Mouse (Mus musculus) T-helper 2 cell (primary cell): ENCODE data around the gene Ppp1r14a.

Experiments used
- in situ Hi-C: fragments of 300-600 bp; cut with MboI, MseI; formaldehyde crosslinking; loops from one replicate; pipeline ENCODE4 v1.15.1; 2025; ENCODE audit warnings: high pct_unique_total_duplicates

Ppp1r14a gene

DNA sequence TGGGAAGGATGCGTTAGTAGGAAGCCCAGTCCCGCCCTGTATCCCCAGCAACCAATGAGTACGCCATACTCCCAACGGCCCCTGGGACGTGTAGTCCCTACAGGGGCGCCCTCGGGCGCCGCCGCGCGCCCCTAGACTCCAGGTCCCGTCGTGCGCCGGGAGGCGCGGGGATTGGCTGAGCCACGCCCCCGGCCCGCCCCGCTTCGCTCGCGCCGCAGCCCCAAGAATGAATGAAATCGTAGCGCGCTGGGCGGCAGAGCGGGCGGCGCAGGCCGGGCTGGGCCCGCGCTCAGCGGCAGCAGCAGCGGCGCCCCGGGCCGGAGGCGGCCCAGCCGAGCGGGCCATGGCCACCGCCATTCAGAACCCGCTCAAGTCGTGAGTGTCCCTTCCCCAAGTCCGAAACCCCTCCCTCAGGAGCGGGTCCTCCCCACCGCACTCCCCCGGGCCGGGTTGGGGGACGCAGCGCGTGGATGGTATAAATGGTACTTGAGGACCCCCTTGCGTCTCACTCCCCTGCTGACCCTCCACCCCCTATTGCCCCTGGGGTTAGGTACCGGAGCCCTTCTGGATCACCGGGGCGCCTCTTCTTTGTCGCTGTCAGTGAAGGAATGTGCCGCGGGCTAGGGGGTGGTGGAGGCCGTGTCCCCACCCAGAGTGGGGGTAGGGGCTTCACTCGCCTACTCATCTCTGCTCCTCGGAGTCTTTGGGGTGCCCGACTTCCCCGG, 14.8 kb downstream of the Ppp1r14a start, which contains the start of gene Dpf1:
Dpf1 (plus strand) TSS at position 214 of the 725 bp plus-strand sequence.
- in situ Hi-C loops, result no loop called here

GRCm38 (mm10) chr7:29304463-29305262, 15.6 kb downstream of the Ppp1r14a start:
- in situ Hi-C loops, result no loop called here

GRCm38 (mm10) chr7:29305263-29305988, 16.3 kb downstream of the Ppp1r14a start:
- in situ Hi-C loops, result no loop called here

GRCm38 (mm10) chr7:29306108-29306507, 17.0 kb downstream of the Ppp1r14a start:
- in situ Hi-C loops, result no loop called here

DNA sequence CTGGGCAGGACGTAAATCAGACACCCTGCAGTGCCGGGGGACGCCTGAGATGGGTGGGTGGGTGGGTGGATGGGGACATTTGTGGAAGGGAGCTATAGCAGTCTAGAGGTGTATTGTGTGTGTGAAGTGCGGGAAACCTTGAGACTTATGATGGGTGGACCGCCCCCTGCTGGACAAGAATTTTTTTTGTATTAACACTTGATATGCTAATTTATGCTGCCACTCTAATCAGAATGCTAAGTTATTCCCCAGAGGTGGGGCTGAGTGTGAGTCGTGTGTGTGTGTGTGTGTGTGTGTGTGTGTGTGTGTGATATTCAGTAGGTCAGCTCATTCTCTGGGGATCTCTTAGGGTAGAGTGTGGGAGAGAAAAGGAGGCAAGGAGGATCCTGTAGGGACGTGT, 17.5 kb downstream of the Ppp1r14a start:
- in situ Hi-C loops, result no loop called here

- in situ Hi-C loops, result no loop called here
These were observed 18.4 kb downstream of the Ppp1r14a start for GRCm38 (mm10) chr7:29307350-29308104.

DNA sequence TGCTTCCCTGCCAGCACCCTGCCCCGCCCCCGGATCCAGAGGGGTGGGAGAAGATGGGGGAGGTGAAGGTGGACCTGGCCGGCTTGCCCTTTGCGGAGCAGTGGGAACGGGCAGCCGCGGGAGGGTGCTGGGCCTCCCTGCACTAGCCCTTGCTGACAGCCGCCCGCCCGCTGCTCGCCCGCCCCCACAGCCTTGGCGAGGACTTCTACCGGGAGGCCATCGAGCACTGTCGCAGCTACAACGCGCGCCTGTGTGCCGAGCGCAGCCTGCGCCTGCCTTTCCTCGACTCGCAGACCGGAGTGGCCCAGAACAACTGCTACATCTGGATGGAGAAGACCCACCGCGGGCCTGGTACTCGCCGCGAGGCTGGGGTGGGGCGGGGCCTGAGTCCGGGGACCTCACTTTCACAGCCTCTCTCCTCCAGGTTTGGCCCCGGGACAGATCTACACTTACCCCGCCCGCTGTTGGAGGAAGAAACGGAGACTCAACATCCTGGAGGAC, 20.2 kb downstream of the Ppp1r14a start:
- in situ Hi-C loops, result no loop called here

DNA sequence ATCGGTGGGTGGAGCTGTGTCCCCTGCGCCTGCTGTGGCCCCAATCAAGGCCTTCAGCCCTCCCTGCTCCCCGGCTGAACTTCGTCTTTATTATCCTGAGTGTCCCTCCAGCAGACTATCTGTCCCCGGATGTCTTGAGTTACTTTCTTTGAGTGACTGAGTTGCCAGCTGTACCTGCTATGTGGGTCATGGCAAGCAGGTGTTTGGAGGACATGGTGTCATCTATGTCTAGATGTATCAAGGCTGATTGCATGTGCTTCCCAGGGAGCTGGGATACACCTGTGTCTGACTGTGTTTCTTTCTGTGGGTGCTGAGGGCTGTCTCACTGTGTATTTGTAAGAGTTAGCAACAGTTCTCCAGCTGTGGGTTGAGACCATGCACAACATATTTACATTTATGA, 20.6 kb downstream of the Ppp1r14a start:
- in situ Hi-C loops, result no loop called here

DNA sequence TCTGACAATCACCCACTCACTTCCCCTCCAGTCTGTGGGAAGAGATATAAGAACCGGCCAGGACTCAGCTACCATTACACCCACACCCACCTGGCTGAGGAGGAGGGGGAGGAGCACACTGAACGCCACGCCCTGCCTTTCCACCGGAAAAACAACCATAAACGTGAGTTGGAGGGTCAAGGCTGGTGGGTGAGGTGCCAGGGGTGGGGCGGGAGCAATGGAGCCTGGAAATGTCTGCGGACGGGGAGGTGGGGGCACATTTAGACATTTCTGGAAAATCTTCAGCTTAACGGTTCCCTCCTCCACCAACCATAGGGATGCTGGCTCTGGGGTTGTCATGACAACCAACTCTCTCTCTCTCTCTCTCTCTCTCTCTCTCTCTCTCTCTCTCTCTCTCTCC, 23.9 kb downstream of the Ppp1r14a start:
- in situ Hi-C loops, result no loop called here

GRCm38 (mm10) chr7:29313572-29314261, 24.6 kb downstream of the Ppp1r14a start:
- in situ Hi-C loops, result no loop called here

GRCm38 (mm10) chr7:29314844-29315628, 25.9 kb downstream of the Ppp1r14a start:
- in situ Hi-C loops, result loop anchor here (5.0 kb wide), 1 partner anchor 57 kb away; no protein-coding TSS in a partner anchor

DNA sequence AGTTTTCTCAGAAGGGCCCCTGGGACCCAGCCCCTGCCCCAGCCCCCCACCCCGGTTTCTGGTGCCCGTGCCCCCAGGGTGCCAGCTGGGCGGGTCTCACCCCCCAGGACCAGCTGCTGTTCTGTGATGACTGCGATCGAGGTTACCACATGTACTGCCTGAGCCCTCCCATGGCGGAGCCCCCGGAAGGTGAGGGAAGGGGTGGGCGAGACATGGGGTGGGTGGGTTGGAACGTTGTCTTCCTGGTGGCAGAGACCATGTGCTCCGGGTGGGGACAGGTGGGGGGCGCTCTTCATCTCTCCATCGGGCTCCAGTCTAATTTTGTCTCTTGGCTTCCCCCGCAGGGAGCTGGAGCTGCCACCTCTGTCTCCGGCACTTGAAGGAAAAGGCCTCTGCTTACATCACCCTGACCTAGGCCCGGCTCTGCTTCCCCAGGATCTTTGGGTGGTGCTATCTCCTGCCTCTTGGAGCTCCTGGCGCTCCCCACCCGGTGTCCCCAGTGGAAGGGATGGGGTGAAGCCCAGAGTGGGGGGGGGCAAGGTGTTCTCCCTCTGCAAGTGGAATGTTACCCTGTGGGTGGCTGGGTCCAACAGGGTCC, 27.1 kb downstream of the Ppp1r14a start:
- in situ Hi-C loops, result loop anchor here (5.0 kb wide), 1 partner anchor 56 kb away; no protein-coding TSS in a partner anchor

GRCm38 (mm10) chr7:29316976-29317375, 27.9 kb downstream of the Ppp1r14a start:
- in situ Hi-C loops, result loop anchor here (5.0 kb wide), 1 partner anchor 55 kb away; no protein-coding TSS in a partner anchor

DNA sequence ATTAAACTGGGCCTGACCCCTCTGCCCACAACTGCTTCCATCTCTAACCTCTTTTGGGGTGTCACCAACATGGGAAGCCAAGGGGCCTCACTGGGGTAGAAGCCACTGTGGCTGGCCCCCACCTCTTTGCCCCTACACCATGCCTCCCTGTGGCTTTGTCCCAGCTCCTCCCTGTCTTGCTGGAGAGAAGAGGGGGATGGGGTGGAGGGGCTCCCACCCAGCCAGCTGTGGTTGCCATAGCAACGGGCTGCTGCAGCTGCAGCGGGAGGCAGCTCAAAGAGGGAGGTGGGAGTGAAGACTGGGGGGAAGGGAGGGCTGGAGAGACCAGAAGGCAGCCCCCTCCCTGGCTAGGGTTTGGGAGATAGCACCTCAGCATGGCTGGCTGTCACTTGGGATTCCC, 28.4 kb downstream of the Ppp1r14a start:
- in situ Hi-C loops, result loop anchor here (5.0 kb wide), 1 partner anchor 55 kb away; no protein-coding TSS in a partner anchor

DNA sequence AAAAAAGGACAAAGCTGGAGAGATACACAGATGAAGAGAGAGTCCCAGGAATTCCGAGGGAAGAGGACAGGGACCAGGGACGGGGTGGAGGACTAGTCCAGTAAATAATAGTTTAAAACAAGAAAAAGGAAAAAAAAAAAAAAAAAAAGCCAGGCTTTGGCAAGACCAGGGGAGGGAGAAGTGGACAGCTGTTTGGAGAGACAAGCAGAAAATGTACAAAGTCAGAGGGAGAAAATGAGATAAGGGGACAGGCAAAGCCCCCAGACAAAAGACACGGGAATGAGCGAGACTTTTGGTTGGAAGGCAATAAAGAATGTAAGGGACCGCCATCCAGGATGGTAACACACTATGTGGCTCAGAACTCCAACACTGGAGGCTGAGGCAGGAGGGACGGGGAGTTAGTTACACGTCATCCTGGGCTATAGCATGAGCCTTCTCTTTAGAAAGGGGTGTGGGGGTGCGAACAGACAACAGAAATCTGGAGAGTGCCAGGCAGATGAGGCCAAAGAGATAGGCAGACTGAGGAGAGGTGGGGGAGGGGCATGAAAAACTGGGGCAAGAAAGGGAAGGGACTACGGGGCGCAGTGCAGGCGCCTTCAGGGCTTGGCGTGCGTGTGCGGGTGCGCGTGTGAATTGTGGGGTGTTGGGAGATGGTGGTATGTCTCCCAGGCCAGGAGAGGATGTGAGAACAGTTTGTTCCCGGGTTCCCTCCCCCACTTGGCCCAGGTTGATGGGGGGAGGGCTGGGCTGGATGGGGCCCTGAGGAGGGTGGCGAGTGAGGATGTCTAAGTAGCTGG, 29.2 kb downstream of the Ppp1r14a start:
- in situ Hi-C loops, result loop anchor here (5.0 kb wide), 1 partner anchor 54 kb away; no protein-coding TSS in a partner anchor

- in situ Hi-C loops, result loop anchor here (5.0 kb wide), 1 partner anchor 53 kb away; no protein-coding TSS in a partner anchor
These were observed 30.5 kb downstream of the Ppp1r14a start for GRCm38 (mm10) chr7:29319337-29320307.

- in situ Hi-C loops, result no loop called here
These were observed 38.0 kb downstream of the Ppp1r14a start for GRCm38 (mm10) chr7:29327087-29327486.
